Mouse (Mus musculus) c-Kit-positive CD71-positive TER-119-positive erythroid progenitor cells, embryonic 14.5 days (primary cell): Measurements from ENCODE around the gene Psmd9.

Experiments used
- DNase-seq: peaks from one replicate; pipeline ENCODE4 v3.0.0-alpha.2; 2013; ENCODE audit warnings: low spot score

Gene Psmd9

DNA sequence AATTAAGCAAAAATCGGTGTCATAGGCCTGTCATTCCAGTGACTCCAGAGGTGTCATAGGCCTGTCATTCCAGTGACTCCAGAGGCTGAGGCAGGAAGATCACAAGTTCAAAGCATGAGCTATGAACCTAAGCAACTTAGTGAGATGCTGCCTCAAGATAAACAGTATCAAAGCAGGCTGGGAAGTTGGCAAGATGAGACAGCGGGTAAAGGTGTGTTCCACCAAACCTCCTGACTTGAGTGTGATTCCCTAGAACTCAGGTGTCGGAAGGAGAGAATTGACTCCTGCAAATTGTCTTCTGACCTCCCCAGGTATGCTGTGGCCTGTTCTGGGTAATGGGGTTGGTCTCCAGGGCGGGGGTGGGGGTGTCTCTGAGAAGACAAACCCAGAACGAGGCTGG is at the start of gene Psmd9:
Gene Psmd9 (plus strand): TSS at position 130 of the 400 bp plus-strand sequence.
- no peak for DNase-seq

DNA sequence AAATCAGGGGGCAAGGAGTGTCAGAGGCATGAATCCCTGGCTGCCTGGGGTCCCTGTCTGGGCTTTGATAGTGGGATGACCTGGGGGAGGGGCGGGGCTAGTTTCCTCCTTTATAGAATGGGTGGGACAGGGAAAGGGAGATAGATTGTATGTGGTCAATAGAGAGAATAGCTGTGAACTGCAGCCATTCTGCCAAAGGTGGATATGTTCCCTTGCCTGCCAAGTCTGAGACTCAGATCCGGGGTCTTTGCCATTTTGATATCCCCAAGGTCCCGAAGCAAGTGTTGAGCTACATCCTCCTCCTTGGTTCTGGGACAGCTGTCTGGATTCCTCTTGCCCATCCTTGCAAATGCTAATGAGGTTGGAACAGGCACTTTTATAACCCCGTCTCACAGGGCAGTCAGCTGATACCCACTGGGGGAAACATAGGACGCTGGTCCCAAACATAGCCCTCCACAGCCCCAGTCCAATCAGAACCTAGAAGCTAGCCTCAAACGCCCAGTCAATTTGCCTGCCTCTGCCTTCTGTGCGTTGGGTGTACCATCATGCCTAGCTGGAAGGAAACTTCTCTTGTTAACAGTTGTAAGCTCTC is 48.5 kb upstream of the Psmd9 start:
- DNase-seq: no peak

DNA sequence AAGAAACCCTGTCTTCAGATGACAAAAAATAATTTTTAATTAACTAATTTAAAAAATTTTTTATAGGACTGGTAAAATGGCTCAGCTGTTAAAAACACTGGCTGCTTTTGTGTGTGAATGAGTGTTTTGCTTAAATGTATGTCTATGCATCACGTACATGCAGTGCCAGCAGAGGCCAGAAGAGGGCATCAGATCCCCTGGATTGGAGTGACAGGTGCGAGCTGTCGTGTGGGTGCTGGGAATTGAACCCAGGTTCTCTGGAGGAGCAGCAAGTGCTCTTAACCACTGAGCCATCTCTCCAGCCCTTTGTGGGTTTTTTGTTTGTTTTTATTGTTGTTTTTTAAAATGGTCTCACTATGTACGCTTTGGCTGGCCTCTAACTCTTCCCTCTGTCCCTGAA is 47.0 kb upstream of the Psmd9 start:
- DNase-seq: no peak

DNA sequence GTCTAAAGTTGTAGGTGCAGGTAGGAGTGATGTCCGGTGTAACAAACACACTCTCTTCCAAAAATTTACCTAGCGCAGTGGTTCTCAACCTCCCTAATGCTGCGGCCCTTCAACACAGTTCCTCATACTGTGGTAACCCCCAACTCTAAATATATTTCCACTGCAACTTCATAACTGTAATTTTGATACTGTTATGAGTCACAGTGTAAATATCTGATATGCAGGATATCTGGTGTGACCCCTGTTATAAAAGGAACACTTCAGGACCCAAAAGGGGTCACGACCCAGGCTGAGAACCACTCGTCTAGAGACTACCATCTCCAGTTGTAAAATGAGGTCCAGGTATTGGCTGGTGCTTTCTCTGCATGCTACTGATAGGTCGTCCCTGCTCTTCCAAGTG is 44.1 kb upstream of the Psmd9 start:
- no peak for DNase-seq

DNA sequence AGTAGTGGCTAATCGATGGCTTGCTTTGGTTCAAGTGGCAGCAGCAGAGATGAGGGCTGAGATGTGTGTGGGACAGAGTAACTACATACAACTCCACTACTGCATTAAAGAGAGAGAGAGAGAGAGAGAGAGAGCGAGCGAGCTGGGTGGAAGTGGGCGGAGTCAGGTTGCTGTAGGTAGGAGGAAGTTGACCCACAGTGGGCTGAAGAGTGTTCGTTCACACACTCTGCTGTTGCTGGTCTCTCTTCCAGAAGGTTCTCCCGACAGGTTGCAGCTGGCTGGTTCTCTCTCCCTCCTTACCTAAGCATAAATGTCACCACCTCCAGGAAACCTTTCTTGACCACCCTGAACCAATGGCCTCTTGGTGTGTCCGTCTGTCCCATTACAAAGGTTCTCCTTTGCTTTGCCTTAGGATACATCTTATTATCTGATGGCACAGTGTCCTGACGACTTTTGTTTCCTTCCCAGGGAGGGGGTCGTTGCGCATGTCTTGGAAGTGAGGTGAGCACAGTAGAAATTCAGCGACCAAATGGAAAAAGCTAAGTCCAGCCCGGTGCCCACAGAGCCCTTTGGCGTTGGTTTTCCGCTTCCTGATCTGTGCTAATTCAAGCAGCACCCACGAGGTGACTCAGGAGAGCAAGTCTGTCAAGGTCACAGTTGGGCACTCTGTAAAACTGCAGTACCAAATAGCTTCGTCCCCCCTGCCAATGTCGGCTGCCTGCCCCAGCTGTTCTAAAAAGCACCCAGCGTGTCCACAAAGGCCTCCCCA is 43.4 kb upstream of the Psmd9 start:
- DNase-seq: no peak

DNA sequence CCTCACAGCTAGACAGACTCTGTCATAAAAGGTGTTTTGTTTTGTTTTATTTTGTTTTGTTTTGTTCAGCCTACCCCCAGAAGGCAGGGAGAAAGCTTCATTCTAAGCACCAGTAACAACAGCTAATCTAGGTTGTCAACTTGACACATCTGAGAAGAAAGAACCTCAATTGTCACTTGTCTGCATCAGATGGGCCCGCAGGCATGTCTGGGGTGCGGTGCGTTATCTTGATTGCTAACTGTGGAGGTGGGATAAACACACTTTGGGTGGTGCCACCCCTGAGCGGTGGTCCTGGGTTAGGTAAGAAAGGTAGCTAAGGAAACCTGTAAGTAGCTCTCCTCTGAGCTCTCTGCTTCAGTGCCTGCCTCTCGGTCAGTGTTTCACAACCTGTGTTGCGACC is 42.2 kb upstream of the Psmd9 start:
- DNase-seq: no peak

DNA sequence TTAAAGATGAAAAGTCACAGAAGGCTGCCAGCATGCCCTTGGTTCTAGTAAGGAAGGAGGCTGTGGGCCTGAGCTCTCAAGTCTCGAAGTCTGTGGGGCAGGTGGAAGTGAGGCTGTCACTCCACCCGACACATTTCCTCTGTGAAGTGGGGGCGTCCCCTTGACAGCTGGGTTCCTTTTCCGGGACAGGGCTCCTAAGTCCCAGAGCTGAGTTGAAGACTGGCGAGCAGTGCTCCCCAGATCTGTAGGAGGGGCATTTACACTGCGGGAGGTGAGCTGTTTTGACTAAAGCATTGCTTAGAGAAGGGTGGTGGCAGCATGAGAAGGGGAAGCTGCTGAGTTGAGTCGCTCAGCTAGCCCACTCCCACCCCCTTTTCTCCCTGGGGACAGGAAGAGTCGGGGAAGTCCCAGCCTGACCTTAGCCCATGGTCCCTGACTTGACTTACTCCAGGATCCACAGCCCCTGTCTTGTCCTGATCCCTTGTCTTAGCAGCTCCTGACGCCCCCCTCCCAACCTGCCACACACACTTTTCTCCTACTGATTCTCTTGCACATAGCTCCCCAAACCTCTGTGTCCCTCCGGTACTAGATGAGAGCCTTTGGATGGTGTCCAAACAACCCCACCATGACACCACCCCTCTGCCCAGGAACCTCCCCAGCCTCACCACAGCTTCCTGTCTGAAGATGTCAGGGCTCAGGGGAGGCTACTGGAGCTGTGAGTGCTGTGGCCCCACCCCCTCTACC is 40.6 kb upstream of the Psmd9 start:
- DNase-seq: no peak

DNA sequence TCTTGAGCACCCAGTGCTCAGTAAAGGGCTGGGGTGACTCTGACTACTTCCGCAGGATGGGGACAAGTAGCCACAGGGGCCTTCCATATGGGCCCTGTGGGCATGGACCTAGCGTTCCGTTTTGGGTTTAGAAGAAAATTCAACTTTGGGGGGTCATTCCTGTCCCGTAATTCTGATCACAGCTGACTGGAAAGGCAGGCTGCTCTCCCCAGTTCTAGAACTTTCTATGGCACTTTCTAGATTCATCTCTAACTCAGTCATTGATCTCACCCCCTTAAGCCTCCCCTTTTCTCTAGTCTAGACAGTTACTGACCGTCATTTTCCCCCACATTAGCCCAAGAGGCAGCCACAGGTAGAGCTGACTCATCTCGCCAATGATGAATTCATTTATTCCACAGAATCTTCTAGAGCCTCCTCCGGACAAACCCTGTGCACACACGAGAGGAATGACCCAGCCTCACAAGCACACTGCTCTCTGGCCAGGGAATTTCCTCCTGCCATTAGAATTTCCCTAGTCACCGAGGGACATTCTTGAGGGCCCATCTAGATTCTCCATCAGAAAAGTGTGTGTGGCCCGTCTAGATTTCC is 39.9 kb upstream of the Psmd9 start:
- no peak for DNase-seq

DNA sequence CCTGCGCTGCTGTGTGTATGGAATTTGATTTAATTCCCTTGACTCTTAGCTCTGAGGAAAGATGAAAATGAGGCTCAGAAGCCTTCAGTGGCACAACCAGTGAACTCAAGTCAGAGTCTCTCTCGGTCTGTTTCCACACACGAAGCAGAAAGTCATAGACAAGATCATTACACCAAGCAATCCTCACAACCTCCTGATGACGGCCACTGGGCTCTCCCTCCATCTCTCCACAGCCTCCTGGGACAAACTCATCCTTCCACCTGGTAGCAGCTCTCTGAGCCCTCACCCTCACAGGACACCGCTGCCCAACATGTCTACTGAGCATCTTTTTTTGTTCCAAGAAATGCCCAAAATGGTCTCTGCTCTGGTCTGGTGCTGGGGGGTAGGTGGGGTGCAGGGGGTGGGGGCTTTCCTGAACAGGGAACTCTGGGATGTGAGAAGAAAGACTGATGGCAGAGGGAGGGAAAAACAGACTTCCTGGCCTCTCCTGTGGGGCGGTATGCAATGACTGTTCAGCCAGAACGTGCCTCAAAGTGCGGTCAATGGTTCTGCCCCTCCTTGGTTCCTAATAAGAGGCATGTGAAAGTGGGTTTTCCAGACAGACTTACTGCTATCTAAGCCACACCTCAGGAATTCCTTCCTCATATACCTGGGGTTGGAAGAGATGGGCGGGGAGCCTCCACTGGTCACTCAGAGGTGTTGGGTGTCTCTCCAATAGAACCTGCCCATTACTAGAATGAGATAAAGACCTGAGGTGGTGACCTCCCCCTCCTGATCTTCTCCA is 39.0 kb upstream of the Psmd9 start:
- no peak for DNase-seq

DNA sequence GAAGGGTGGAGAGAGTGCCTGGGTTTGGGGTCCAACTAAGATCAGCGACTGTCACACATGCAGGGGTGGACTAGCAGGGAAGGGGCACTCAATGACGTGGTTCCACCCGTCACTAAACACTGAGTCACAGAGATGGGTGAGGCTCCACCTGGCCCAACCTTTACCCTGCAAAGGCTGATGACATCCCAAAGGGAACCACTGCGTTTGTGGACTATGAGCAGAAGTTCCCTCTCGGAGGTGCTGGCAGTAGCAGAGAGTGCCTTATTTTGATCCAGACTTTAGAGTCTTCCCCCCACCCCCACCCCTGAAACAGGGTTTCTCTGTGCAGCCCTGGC is 38.4 kb upstream of the Psmd9 start:
- no peak for DNase-seq

DNA sequence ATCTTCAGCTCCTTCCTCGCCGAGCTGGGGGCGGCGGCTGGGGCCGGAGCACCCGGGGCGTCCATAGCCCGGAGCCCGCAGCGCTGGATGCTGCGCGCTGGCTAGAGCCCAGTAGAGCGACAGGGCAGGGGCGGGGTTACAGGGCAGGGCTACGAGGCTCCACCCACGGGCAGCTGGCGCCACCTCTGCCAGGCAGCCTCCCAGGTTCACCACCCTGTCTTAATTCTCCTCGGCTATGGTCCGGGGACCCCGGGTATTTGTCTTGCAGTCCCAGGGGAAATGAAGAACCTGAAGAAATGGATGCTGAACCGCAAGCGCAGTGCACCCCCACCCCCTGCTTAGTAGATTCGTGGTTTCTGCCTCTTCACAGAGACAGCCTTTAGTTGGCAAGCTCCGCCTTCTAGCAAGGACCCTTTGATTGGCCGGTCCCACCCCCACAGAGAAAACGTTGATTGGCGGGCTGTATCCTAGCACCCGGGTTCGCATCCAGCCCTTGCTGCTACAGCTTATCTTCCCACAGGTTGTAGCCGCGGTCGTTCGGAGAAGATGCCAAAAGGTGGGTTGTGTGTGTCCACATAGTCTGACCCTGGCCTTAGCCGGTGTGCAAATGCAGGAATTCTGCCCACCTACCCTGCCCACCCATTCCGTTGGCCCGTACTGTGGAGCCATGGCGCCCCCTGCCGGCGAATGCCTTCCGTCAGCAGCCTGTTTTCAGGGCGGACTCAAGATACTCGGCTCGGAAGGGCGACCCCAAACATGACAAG is 36.7 kb upstream of the Psmd9 start, which contains the start of gene Rhof:
Gene Rhof (minus strand): TSS at position 385 of the 764 bp plus-strand sequence.
- DNase-seq: peak; percentile 87

DNA sequence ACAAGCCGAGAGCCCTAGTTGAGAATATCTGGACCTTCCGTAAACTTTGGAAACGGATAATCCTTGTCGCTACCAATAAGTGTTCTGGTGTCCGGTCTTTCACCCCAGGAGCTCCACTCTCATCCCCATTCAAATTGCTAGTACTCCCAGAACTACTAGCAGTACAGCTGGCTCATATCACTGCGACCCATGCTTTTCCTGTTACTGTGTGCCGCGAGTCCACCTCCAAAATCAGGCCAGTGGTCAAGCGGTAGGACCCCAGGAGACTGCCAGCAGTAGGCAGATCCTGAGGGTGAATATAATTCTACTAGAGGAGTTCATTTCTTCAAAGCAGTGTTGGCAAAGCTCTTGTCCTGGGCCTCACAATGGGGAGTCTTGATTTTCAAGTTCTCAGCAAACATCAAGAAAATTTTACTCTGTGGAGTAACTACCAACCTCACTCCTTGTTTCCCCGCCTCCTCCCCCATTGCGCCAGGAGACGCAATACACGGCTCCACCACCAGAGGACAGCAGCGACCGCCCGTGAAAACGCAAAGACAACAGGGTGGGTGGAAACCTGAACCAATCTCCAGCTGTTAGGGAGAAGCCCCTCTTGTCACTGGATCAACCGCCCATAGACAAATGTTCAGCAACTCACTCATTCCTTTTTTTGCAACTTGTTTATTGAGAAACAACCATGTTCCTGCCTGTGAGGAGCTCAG is 36.0 kb upstream of the Psmd9 start:
- peak; percentile 83 for DNase-seq

DNA sequence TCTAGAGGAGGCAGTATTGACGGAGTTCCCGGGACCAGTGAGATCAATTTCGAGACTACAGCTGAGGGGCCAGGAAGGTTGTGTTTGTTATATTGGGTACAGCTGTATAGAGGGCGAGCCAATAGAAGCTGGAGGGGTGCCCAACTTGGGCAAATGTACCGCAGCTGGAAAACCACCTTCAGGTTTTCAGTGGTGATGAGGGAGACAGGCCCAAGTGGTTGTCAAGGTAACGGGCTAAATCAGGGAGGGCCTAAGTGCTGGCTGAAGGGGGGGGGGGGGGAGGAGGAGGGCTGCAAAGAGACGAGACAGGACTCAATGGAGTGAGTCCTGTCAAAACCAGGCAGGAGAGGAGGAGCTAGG is 35.4 kb upstream of the Psmd9 start:
- no peak for DNase-seq

DNA sequence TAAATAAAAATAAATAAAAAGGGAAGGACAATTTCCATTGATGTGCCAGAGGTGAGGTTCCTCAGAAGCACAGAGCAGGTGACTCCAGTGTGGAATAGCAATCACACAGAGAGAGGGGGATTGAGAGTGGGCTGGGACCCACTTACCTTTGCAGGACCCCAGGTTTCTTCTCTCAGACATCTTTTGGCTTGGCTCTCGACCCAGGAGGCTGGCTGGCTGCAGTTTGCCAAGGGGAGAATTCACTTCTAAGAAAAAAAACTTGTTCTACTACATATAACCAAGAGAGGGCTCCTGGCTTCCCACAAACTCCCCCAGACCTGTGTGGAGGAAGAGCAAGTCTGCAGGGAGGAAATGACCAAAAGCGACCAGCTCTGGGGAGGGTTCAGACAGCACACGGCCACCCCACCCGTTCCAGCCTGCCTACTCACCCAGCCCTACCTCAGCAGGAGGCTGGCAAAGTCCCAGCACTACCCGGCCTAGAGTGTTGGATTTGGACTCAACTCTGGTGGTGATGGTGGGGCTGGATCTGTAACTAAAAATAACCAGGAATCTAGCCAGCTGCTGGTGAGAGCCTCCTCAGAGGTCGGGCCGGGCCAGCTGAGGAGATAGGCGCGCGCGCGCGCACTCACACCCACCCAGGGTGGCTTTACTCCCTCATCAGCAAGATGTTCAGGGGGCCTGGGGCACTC is 34.9 kb upstream of the Psmd9 start:
- no peak for DNase-seq

DNA sequence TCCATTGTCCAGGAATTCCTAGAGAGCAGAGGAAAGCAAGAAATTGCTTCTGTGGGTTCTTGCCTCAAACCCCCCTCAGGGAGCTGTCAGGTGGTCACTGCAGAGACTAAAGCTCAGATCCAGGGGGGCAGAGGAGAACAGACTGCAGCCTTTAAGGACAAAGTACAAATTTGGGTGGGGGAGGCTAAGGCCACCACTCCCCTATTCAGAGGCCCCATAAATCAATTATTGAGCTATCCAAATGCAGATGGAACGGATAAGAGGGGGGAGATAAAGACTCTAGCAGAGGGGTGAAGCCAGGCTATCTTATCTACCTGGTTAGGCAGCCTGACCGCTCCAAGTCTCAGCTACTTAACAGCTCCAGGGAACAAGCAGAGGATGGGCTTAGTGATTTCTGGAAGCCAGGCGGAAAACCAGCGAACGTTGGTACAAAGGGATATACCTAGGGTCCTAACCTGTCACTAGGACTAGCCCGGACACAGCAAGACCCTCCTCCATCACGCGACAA is 34.3 kb upstream of the Psmd9 start:
- DNase-seq: no peak

DNA sequence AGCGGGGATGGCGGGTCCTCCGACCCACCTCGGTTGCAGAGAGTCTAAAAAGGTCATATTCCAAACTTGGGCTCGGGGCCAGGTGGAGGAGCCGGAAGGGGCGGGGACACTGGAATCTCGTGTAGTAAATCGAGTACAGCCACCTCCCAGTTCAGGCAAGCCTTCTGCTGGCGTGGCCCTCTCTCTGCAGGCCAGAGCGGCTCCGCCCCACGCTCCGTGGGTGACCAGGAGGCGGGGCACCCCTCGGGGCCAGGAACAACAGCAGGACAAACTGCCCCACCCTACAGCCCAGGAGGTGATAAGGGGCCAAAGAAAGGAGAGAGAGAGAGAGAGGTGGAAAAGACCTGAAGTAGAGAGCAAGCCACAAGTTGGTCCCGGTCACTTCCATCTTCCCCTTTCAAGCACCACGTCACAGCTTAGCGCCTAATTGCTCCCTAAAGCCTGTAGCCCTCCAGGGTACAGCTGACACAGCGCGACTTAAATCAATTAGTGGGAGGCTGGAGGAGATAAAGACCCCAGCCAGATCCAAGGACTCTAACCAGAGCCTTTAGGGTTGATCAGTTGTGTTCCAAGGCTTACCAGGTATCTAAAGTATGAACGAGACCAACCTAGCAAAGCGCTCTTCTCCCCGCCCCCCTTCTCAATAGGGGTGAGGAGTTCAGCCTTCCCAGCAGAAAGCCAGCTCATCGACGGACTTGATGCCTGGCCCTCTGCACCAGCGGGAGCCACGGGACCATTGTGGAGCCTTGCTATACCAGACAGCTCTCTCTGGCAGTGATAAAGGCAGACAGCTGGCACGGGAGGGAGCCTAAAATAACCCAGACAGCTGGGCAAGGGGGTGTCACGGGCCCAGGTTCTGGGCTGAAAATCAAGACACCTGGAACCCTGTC is 33.5 kb upstream of the Psmd9 start:
- DNase-seq: peak; percentile 70

DNA sequence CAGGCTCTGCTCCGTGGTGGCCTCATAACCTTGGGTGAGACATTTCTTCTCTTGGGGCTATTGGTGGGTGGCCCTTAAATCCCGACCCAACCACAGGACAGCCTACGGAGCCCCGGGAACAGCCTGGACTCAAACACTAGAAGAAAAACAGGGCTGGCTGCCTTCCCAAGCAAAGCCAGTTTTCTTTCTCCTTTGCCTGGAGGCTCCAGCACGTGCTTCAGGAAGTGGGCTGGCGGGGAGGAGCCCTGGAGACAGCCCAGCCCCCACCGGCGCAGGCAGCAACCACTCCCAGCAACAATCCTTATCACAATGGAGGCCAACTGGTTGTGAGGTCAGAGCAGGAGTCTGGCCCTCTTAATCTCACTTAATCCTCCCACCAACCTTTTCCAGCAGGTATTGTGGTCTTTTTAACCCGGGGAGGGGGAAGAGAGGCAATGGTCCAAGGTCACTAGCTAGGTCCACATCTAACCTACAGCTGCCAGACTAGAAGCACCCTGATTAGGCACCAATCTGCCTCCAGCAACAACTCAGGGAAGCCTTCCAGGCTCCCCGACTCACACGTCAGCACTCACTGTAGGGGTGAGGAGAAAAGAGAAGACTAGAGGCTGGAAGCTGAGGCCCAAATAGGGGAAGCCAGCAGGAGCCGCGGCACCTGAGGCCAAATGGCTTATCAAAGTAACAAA is 32.7 kb upstream of the Psmd9 start:
- peak; percentile 85 for DNase-seq
